Mouse (Mus musculus): ENCODE results near the gene Ssr3. TPM values are rescaled to one million over a fixed set of nuclear protein-coding genes. Genes with fewer than 3 reads are reported as not detected.
"Not testable (repeated sequence)": the region's sequence is repeated elsewhere in the genome, so short reads cannot be mapped to it uniquely, and the experiment has no call there.

Ssr3 gene
- total and polyA plus RNA-seq, 2 experiments from 2014 or later, result 155 to 174 TPM

DNA sequence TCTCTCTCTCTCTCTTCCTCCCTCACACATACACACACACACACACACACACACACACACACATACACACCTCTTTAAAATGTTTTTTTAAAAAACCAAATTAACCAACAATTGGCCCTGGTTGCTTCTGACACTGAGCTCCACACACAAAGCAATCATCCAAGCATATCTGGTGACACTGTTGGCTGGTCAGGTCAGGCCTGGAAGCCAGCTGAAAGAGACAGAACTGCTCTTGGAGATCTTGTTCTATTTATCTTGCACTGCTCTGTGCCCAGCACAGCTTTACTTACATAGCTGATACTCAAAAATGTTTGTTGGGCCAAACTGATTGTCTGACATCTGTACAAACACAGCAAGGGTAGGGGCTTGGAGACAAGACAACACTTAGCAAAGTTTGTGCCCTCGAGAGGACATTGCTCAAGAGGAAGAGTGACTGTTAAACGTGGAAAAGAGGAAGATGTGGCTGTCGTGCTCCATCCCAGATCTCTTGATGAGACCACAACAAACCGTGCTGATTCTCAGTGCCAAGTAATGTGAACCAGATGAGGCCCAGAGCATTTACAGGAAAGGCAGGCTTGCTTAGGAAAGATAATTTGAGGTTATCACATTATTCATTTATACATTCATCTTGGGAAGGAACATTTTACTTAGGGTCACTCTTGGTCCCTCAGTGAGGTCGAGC lies 25.6 kb upstream of the Ssr3 start:
- no peak for DNase-seq
- Histone ChIP-seq H3K9me3 (ENCODE audit: low read length) (no peaks in the 10 kb centered on the region), H3K4me3 (ENCODE audit: low read depth, low read length) (no peak overlapping the region), H3K9ac (no peak overlapping the region), H3K36me3 (ENCODE audit: insufficient read depth) (no peaks in the 10 kb centered on the region), H3K4me2 (ENCODE audit: low read depth) (no peak overlapping the region), H3K4me1 (ENCODE audit: insufficient read depth) (no peaks in the 10 kb centered on the region), H3K27me3 (ENCODE audit: insufficient read depth, low read length) (no peaks in the 10 kb centered on the region), H3K27ac (ENCODE audit: low read depth, low read length) (no peak overlapping the region)
- TF ChIP-seq CTCF (IDR thresholded peaks at IDR 0.05; ENCODE audit: low read depth), result no peak
- no peak for ATAC-seq
- 84% methylated on average over 5 of the region's 5 CpGs for WGBS

- ATAC-seq, result no peak
- no peak overlapping the region for H3K27ac ChIP-seq (ENCODE audit: low read depth, low read length)
Observed at GRCm38 (mm10) chr3:65416571-65416970, 24.1 kb upstream of the Ssr3 start.

DNA sequence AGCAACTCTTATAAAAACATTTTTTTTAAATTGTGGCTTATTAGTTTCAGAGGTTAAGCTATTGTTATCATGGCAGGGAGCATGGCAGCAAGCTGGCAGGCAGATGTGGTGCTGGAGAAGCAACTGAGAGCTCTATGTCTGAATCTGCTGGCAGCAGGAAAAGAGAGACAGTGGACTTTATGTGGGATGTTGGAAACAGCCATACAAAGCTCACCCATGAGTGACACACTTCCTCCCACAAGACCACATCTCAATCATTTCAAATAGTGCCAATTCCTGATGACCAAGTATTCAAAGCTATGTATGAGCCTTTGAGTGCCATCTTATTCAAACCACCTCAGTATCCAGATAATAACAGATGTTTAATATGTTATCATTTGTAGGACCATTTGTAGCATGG lies 15.5 kb upstream of the Ssr3 start:
- DNase-seq, result no peak
- Histone ChIP-seq H3K9ac (no peak overlapping the region), H3K4me3 (ENCODE audit: low read depth, low read length) (no peak overlapping the region), H3K4me2 (ENCODE audit: low read depth) (no peak overlapping the region), H3K36me3 (ENCODE audit: insufficient read depth) (no peaks in the 10 kb centered on the region), H3K27ac (ENCODE audit: low read depth, low read length) (no peak overlapping the region), H3K4me1 (ENCODE audit: insufficient read depth) (no peaks in the 10 kb centered on the region), H3K27me3 (ENCODE audit: insufficient read depth, low read length) (no peaks in the 10 kb centered on the region), H3K9me3 (ENCODE audit: low read length) (no peaks in the 10 kb centered on the region)
- TF ChIP-seq CTCF (IDR thresholded peaks at IDR 0.05; ENCODE audit: low read depth), result no peak
- ATAC-seq, result no peak

More at GRCm38 (mm10) chr3:65416571-65416970, 24.1 kb upstream of the Ssr3 start:
- Histone ChIP-seq H3K4me1 (ENCODE audit: insufficient read depth) (no peaks in the 10 kb centered on the region), H3K36me3 (ENCODE audit: insufficient read depth) (no peaks in the 10 kb centered on the region), H3K4me3 (ENCODE audit: low read depth, low read length) (no peak overlapping the region), H3K9me3 (ENCODE audit: low read length) (no peaks in the 10 kb centered on the region), H3K4me2 (ENCODE audit: low read depth) (no peak overlapping the region), H3K9ac (no peak overlapping the region), H3K27me3 (ENCODE audit: insufficient read depth, low read length) (no peaks in the 10 kb centered on the region)
- TF ChIP-seq CTCF (IDR thresholded peaks at IDR 0.05; ENCODE audit: low read depth), result no peak
- no peak for DNase-seq

GRCm38 (mm10) chr3:65405781-65406180 lies 13.4 kb upstream of the Ssr3 start:
- Histone ChIP-seq H3K9ac (no peak overlapping the region), H3K27me3 (ENCODE audit: insufficient read depth, low read length) (no peaks in the 10 kb centered on the region), H3K9me3 (ENCODE audit: low read length) (no peaks in the 10 kb centered on the region), H3K4me2 (ENCODE audit: low read depth) (no peak overlapping the region), H3K4me1 (ENCODE audit: insufficient read depth) (no peaks in the 10 kb centered on the region), H3K4me3 (ENCODE audit: low read depth, low read length) (no peak overlapping the region), H3K36me3 (ENCODE audit: insufficient read depth) (no peaks in the 10 kb centered on the region), H3K27ac (ENCODE audit: low read depth, low read length) (no peak overlapping the region)
- no peak for TF ChIP-seq CTCF (IDR thresholded peaks at IDR 0.05; ENCODE audit: low read depth)
- WGBS, result 58% methylated on average over 4 of the region's 4 CpGs
- ATAC-seq, result no peak
- no peak for DNase-seq

DNA sequence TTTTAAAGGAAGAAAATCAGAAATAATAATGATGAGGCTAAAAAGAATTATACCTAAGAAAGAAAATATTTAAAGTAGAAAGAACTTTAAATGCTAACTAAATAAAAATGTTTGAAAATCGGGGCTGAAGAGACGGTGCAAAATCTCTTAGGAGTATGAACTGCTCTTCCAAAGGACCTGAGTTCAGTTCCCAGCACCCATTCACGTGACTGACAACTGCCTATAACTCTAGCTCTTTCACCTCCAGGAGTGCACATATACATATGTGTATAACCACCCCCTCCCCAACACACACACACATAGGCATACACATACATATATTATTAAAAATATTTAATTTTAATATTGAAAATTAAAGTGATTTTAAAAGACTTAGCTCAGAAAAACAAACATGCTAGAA lies 5.1 kb upstream of the Ssr3 start:
- H3K4me1 ChIP-seq (ENCODE audit: insufficient read depth), result no peaks in the 10 kb centered on the region
- no peak overlapping the region for H3K27ac ChIP-seq (ENCODE audit: low read depth, low read length)
- no peaks in the 10 kb centered on the region for H3K27me3 ChIP-seq (ENCODE audit: insufficient read depth, low read length)
- H3K9me3 ChIP-seq (ENCODE audit: low read length), result no peaks in the 10 kb centered on the region
- H3K4me2 ChIP-seq (ENCODE audit: low read depth), result no peak overlapping the region
- TF ChIP-seq CTCF (IDR thresholded peaks at IDR 0.05; ENCODE audit: low read depth), result no peak
- H3K36me3 ChIP-seq (ENCODE audit: insufficient read depth), result no peaks in the 10 kb centered on the region
- H3K4me3 ChIP-seq (ENCODE audit: low read depth, low read length), result no peak overlapping the region
- ATAC-seq (no peak), DNase-seq (no peak)
- whole genome bisulfite sequencing, result 91% methylated on average over 3 of the region's 3 CpGs
- H3K9ac ChIP-seq, result no peak overlapping the region

- Histone ChIP-seq H3K9me3 (ENCODE audit: low read length) (no peaks in the 10 kb centered on the region), H3K4me2 (ENCODE audit: low read depth) (no peak overlapping the region), H3K4me1 (ENCODE audit: insufficient read depth) (no peaks in the 10 kb centered on the region), H3K27ac (ENCODE audit: low read depth, low read length) (no peak overlapping the region), H3K9ac (no peak overlapping the region), H3K36me3 (ENCODE audit: insufficient read depth) (no peaks in the 10 kb centered on the region), H3K4me3 (ENCODE audit: low read depth, low read length) (no peak overlapping the region), H3K27me3 (ENCODE audit: insufficient read depth, low read length) (no peaks in the 10 kb centered on the region)
- WGBS, result 77% methylated on average over 4 of the region's 4 CpGs
- DNase-seq (no peak), ATAC-seq (no peak)
- TF ChIP-seq CTCF (IDR thresholded peaks at IDR 0.05; ENCODE audit: low read depth), result no peak
Observed at GRCm38 (mm10) chr3:65396835-65397504, 4.5 kb upstream of the Ssr3 start.

- not testable (repeated sequence) for H3K4me2 ChIP-seq (ENCODE audit: low read depth); DNase-seq; H3K27ac ChIP-seq (ENCODE audit: low read depth, low read length); H3K4me1 ChIP-seq (ENCODE audit: insufficient read depth); H3K9ac ChIP-seq; H3K27me3 ChIP-seq (ENCODE audit: insufficient read depth, low read length); H3K4me3 ChIP-seq (ENCODE audit: low read depth, low read length); H3K36me3 ChIP-seq (ENCODE audit: insufficient read depth); ATAC-seq; H3K9me3 ChIP-seq (ENCODE audit: low read length)
- WGBS, result 74% methylated on average over 1 of the region's 1 CpGs
Observed at GRCm38 (mm10) chr3:65395111-65395510, 2.7 kb upstream of the Ssr3 start.

Measured in forebrain, postnatal 0 days (tissue).